Mouse (Mus musculus) CH12.LX (cell line): ENCODE measurements around the gene Il6st. TPM values are rescaled to one million over a fixed set of nuclear protein-coding genes. Genes with fewer than 3 reads are reported as not detected.

Source experiments
- DNase-seq: peaks from one replicate; pipeline ENCODE4 v3.0.0-alpha.2; 2013; ENCODE audit errors: extremely low read depth
- H3K27ac ChIP-seq: 2 replicates; pipeline ENCODE4 v1.5.1; 2012; ENCODE audit warnings: low read depth, mild to moderate bottlenecking, control low read depth, moderate library complexity; ENCODE audit not compliant: insufficient read depth
- H3K27me3 ChIP-seq: replicated peaks from 2 replicates; pipeline ENCODE3; 2012; ENCODE audit warnings: inconsistent platforms
- H3K36me3 ChIP-seq, 2 experiments: replicated peaks in 1 of 2; 2 replicates each; pipeline versions ENCODE3 to v1.6.1; 2012; ENCODE audit warnings: inconsistent platforms in 1 of 2, low read length in 1 of 2, mild to moderate bottlenecking in 1 of 2, mixed read lengths in 1 of 2, moderate library complexity in 1 of 2; ENCODE audit not compliant: control insufficient read depth in 1 of 2, insufficient read depth in 1 of 2
- H3K4me1 ChIP-seq, 2 experiments: 2 replicates each; pipeline ENCODE4 v1.6.1; 2012; ENCODE audit warnings: inconsistent platforms in 1 of 2, moderate library complexity in 1 of 2; ENCODE audit not compliant: insufficient read depth in 2 of 2, control insufficient read depth in 1 of 2
- H3K4me2 ChIP-seq: 2 replicates; pipeline ENCODE4 v1.6.1; 2012; ENCODE audit warnings: low read depth, mild to moderate bottlenecking, control low read depth; ENCODE audit not compliant: poor library complexity, insufficient read depth, severe bottlenecking
- H3K4me3 ChIP-seq, 3 experiments: fragments of 150-350 bp in 1 of 3; sonication (generic) in 1 of 3; replicated peaks in 1 of 3; 2 replicates each; pipeline versions ENCODE3 to v1.5.1; 2011 to 2012; ENCODE audit warnings: low read depth in 2 of 3, low read length in 2 of 3, mild to moderate bottlenecking in 2 of 3, moderate library complexity in 2 of 3, control low read depth in 1 of 3, improper control_type of control experiment in 1 of 3, inconsistent platforms in 1 of 3, mixed read lengths in 1 of 3; ENCODE audit not compliant: poor library complexity in 1 of 3
- H3K79me2 ChIP-seq: replicated peaks from 2 replicates; pipeline ENCODE4 v1.6.1; 2012; ENCODE audit warnings: mild to moderate bottlenecking, moderate library complexity; ENCODE audit not compliant: control insufficient read depth, poor library complexity, insufficient read depth, severe bottlenecking; ENCODE audit errors: extremely low read depth
- H3K9ac ChIP-seq: 2 replicates; pipeline ENCODE4 v1.6.1; 2012; ENCODE audit warnings: low read depth, mild to moderate bottlenecking, control low read depth, moderate library complexity; ENCODE audit not compliant: insufficient read depth
- H3K9me3 ChIP-seq: replicated peaks from 2 replicates; pipeline ENCODE3; 2012; ENCODE audit warnings: low read length, inconsistent platforms, mixed read lengths
- BHLHE40 ChIP-seq: IDR thresholded peaks from 2 replicates; pipeline ENCODE4 v1.6.1; 2011; ENCODE audit warnings: mild to moderate bottlenecking, low read depth, low read length, improper control_type of control experiment
- CHD1 ChIP-seq: IDR thresholded peaks from 2 replicates; pipeline ENCODE4 v1.6.1; 2012; ENCODE audit warnings: low read depth, low read length, improper control_type of control experiment, inconsistent platforms
- CHD2 ChIP-seq: IDR thresholded peaks from 2 replicates; pipeline ENCODE4 v1.6.1; 2011; ENCODE audit warnings: low read length, improper control_type of control experiment
- EP300 ChIP-seq: IDR thresholded peaks from 2 replicates; pipeline ENCODE4 v1.6.1; 2011; ENCODE audit warnings: low read length, improper control_type of control experiment
- IRF4 ChIP-seq: IDR thresholded peaks from 2 replicates; pipeline ENCODE4 v1.6.1; 2014; ENCODE audit warnings: low read depth, mild to moderate bottlenecking, inconsistent platforms, low read length, improper control_type of control experiment
- JUN ChIP-seq: IDR thresholded peaks from 2 replicates; pipeline ENCODE4 v1.6.1; 2011; ENCODE audit warnings: low read depth, mild to moderate bottlenecking, low read length, improper control_type of control experiment, moderate library complexity; ENCODE audit not compliant: insufficient read depth
- JUND ChIP-seq: conservative IDR thresholded peaks from 2 replicates; pipeline ENCODE4 v1.6.1; 2011; ENCODE audit warnings: low read depth, low read length, improper control_type of control experiment
- MAX ChIP-seq: IDR thresholded peaks from 2 replicates; pipeline ENCODE4 v1.6.1; 2011; ENCODE audit warnings: low read length, improper control_type of control experiment
- MAZ ChIP-seq: IDR thresholded peaks from 2 replicates; pipeline ENCODE4 v1.6.1; 2012; ENCODE audit warnings: low read depth, mild to moderate bottlenecking, inconsistent platforms, low read length, improper control_type of control experiment, moderate library complexity
- MXI1 ChIP-seq: IDR thresholded peaks from 2 replicates; pipeline ENCODE4 v1.6.1; 2011; ENCODE audit warnings: mild to moderate bottlenecking, low read depth, low read length, improper control_type of control experiment
- MYC ChIP-seq: IDR thresholded peaks from 2 replicates; pipeline ENCODE4 v1.6.1; 2011; ENCODE audit warnings: low read depth, mild to moderate bottlenecking, improper control_type of control experiment, low read length
- NELFE ChIP-seq: IDR thresholded peaks from 2 replicates; pipeline ENCODE4 v1.6.1; 2011; ENCODE audit warnings: low read depth, low read length, improper control_type of control experiment
- NRF1 ChIP-seq: IDR thresholded peaks from 2 replicates; pipeline ENCODE4 v1.6.1; 2014; ENCODE audit warnings: low read depth, mild to moderate bottlenecking, inconsistent platforms, low read length, improper control_type of control experiment, moderate library complexity
- POLR2AphosphoS2 ChIP-seq: IDR thresholded peaks from 2 replicates; pipeline ENCODE4 v1.6.1; 2011; ENCODE audit warnings: low read depth, low read length, improper control_type of control experiment
- RCOR1 ChIP-seq: conservative IDR thresholded peaks from 2 replicates; pipeline ENCODE4 v1.6.1; 2012; ENCODE audit warnings: low read depth, mild to moderate bottlenecking, inconsistent platforms, low read length, improper control_type of control experiment
- SIN3A ChIP-seq: IDR thresholded peaks from 2 replicates; pipeline ENCODE4 v1.6.1; 2012; ENCODE audit warnings: low read length, improper control_type of control experiment, inconsistent platforms
- ZC3H11A ChIP-seq: IDR thresholded peaks from 2 replicates; pipeline ENCODE4 v1.6.1; 2012; ENCODE audit warnings: low read depth, mild to moderate bottlenecking, inconsistent platforms, low read length, improper control_type of control experiment
- ZKSCAN1 ChIP-seq: IDR thresholded peaks from 2 replicates; pipeline ENCODE4 v1.6.1; 2012; ENCODE audit warnings: low read depth, inconsistent platforms, low read length, improper control_type of control experiment, borderline replicate concordance
- ZMIZ1 ChIP-seq: IDR thresholded peaks from 2 replicates; pipeline ENCODE4 v1.6.1; 2012; ENCODE audit warnings: low read depth, mild to moderate bottlenecking, inconsistent platforms, low read length, improper control_type of control experiment
- ZNF384 ChIP-seq: IDR thresholded peaks from 2 replicates; pipeline ENCODE4 v1.6.1; 2012; ENCODE audit warnings: low read depth, low read length, improper control_type of control experiment, inconsistent platforms
- dilution Hi-C: fragments of 300-500 bp; cut with MboI; formaldehyde crosslinking; loops from 2 replicates; pipeline ENCODE4 v1.14.3; 2020; ENCODE audit warnings: low sequenced_read_pairs; ENCODE audit not compliant: extremely low pct_unique_long_range_greater_than_20kb, extremely low pct_ligation_motif_present
- in situ Hi-C: fragments of 300-500 bp; cut with MboI; formaldehyde crosslinking; loops from 3 replicates; pipeline ENCODE4 v1.14.3; 2019; ENCODE audit warnings: low sequenced_read_pairs, low pct_ligation_motif_present, low pct_unique_long_range_greater_than_20kb, mixed read lengths
- polyA plus RNA-seq: library from polyadenylated mRNA; unstranded; fragments of >175 nt; gene quantifications from 2 replicates; pipeline ENCODE4 v1.2.1, GENCODE M21; 2012; ENCODE audit warnings: low read depth; ENCODE audit not compliant: insufficient read length
- total RNA-seq, 2 experiments: library from RNA; depleted of rRNA; stranded (reverse); fragments of 300-350 nt in 1 of 2; fragments of >200 nt in 1 of 2; gene quantifications; 2 replicates each; pipeline ENCODE4 v1.2.3; 2012 to 2014

The Il6st gene
- total and polyA plus RNA-seq, 3 experiments: 3.5 to 7.6 (median 5.7) TPM

DNA sequence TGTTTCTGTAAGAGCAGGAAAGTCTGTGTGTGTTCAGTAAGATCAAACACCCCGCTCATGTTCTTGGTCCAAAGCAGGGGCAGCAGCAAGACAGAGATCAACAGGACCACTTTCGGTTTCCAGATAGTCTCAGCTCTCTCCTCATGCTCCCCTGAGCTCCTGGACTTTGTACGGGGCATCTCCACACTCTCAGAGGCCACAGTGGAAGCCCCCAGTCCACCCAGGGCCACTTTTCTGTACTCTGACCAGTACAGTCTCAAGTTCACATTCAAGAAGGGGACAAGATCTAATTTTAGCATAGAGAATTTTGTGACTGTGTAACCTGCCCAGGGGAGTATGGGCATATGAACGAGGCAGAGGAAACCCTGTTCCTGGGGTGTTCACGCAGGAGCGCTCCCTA lies 3.9 kb upstream of the Il6st start:
- H3K9me3 ChIP-seq: no peaks in the 10 kb centered on the region
- H3K27ac ChIP-seq: no peak overlapping the region
- in situ Hi-C loops (no loop called here), dilution Hi-C loops (no loop called here)
- H3K36me3 ChIP-seq: no peaks in the 10 kb centered on the region
- peaks cover 2% of the 10 kb centered on the region for H3K27me3 ChIP-seq
- peaks cover 4% of the 10 kb centered on the region for H3K79me2 ChIP-seq
- TF ChIP-seq ZKSCAN1 (no peak), CHD1 (no peak), MAZ (no peak), POLR2AphosphoS2 (no peak), JUN (no peak), EP300 (no peak), MAX (no peak), MYC (no peak), NELFE (no peak), ZC3H11A (no peak), CHD2 (no peak), BHLHE40 (no peak), SIN3A (no peak), MXI1 (no peak), ZMIZ1 (no peak), IRF4 (no peak), RCOR1 (no peak), JUND (no peak)
- no peak for DNase-seq
- H3K4me2 ChIP-seq: no peak overlapping the region
- no peak overlapping the region for H3K4me3 ChIP-seq
- peaks cover 8 to 10% of the 10 kb centered on the region in 2 experiments; a peak in 3 of 4 replicates for H3K4me1 ChIP-seq
- no peak overlapping the region for H3K9ac ChIP-seq

DNA sequence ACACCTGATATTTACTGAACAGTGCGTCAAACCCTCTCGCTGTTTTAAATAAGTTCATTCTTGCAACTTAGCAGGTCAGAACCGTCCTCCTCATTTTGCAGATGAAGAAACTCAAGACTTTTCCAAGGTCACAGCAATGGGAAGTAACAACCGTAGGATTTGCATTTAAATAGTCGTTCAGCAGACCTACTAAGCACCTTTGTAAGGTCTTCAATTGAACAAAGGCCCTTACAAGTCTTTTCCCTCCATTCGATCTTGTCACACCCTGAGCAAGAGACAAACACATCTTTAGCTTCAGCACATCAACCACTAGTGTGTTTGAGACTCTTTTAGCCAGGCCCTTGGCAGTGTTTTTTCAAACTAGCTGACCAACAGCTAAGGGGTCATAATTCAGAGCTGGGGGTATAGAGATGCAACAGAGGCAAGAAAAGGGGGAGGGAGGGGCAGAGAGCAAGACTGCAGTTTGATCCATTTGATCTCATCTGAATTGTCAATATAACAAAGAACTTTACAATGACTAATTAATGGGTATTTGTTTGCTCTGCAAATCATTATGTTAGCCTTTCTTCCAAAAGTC lies 1.4 kb upstream of the Il6st start:
- peaks cover 0 to 2% of the 10 kb centered on the region in 2 experiments for H3K36me3 ChIP-seq
- TF ChIP-seq ZNF384 (0 out of 2 replicates have a peak, but pooled peaks have one; percentile 18), NRF1 (no peak)
- TF ChIP-seq, all 38 proteins: peak for 1
- in situ Hi-C loops (no loop called here), dilution Hi-C loops (no loop called here)
- H3K4me3 ChIP-seq: no peak overlapping the region
- H3K79me2 ChIP-seq: peaks cover 23% of the 10 kb centered on the region
- H3K27me3 ChIP-seq: peaks cover 2% of the 10 kb centered on the region
- H3K27ac ChIP-seq: no peak overlapping the region
- no peak for DNase-seq
- H3K4me2 ChIP-seq: no peak overlapping the region
- H3K9me3 ChIP-seq: no peaks in the 10 kb centered on the region
- H3K4me1 ChIP-seq: peaks cover 11 to 34% of the 10 kb centered on the region in 2 experiments
- no peak overlapping the region for H3K9ac ChIP-seq
